Mouse (Mus musculus) Muller cell, postnatal 12 days (primary cell): ENCODE data around the gene Cox7a1.
A peak's percentile ranks its signal among the peaks of the same experiment; 100 is the strongest.
"Not testable (repeated sequence)": the region's sequence is repeated elsewhere in the genome, so short reads cannot be mapped to it uniquely, and the experiment has no call there.

Experiments
- DNase-seq: peaks from one replicate; pipeline ENCODE4 v3.0.0-alpha.2; 2015; ENCODE audit errors: inconsistent ontology term

The Cox7a1 gene

GRCm38 (mm10) chr7:30183879-30184289, at the start of gene Cox7a1:
Gene Cox7a1, plus strand, starts transcription at chr7:30184144.
- peak; percentile 94 for DNase-seq

- DNase-seq, result no peak
Measured at GRCm38 (mm10) chr7:30136826-30137225, 47.1 kb upstream of the Cox7a1 start.

DNA sequence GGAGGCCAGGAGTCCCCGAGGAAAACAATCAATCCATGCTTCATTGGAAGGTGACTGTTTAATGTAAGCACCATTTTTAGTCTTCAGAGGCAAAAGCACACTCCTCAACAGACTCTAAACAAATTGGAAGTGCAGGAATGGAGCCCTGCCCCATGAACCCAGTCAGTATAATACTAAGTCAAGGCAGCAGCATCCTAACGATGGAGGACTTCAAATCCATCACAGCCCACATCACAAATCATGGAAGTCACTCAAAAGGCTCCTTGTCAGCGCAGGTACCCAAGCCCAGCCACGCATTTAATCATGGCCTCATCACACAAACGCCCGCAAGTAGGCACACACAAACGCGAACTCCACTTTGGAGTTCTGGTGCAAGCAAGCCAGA, 40.8 kb upstream of the Cox7a1 start:
- no peak for DNase-seq

GRCm38 (mm10) chr7:30143555-30144209, 40.3 kb upstream of the Cox7a1 start:
- peak; percentile 82 for DNase-seq

DNA sequence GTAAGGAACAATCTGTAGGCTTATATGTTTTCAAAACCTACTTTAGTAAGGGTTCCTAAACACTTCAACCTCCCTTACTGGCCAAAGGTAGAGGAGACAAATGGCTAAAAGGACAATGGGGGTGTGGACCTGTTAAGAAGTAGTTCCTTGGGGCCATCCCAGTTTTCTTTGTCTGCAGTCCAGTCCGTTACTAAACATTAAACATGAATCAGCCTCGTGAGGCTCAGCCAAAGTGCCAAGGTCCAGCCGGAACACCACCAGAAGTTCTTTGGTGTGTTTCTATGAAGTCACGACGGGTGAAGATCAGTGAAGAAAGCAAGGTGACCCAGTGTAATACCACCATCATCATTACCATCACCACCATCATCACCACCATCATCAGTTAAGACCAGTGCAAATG, 36.9 kb upstream of the Cox7a1 start:
- no peak for DNase-seq

- DNase-seq, result no peak
Measured at GRCm38 (mm10) chr7:30154040-30154439, 29.9 kb upstream of the Cox7a1 start.

- no peak for DNase-seq
Measured at GRCm38 (mm10) chr7:30155507-30155906, 28.4 kb upstream of the Cox7a1 start.

DNA sequence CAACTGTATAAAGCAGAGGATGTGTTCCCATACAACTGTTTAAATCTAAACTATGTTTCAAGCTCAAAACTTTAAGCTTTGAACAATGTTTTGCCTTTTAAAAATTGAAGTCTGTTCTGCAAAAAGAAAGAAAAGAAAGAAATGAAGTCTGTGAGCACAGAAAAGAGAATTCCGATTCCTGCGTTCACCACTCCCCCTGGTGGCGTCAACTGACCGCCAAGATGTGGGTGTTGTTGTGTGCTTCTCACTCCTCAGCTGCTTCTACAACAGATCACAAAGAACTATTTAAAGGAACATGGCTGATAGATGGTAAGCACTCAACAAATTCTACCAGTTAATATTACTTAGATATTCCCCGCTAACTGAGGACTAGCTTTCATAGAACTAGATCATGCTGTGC, 20.8 kb upstream of the Cox7a1 start:
- no peak for DNase-seq

DNA sequence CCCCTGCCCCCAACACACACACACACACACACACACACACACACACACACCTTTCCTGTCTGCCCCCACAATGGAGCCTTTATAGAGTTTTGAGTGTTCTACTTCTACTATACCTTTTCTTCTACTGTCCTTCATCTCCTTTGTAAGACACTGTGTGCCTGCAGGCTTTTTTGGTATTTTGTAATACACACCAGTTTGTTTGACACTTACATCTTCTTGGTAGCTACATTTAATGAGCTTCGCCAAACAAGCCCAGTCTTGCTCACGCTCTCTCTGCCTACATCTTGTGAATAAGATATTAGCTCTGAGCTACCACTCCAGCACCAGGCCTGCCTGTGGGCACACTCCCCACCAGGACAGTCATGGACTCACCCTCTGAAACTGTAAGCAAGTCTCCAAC, 19.2 kb upstream of the Cox7a1 start:
- DNase-seq, result no peak

DNA sequence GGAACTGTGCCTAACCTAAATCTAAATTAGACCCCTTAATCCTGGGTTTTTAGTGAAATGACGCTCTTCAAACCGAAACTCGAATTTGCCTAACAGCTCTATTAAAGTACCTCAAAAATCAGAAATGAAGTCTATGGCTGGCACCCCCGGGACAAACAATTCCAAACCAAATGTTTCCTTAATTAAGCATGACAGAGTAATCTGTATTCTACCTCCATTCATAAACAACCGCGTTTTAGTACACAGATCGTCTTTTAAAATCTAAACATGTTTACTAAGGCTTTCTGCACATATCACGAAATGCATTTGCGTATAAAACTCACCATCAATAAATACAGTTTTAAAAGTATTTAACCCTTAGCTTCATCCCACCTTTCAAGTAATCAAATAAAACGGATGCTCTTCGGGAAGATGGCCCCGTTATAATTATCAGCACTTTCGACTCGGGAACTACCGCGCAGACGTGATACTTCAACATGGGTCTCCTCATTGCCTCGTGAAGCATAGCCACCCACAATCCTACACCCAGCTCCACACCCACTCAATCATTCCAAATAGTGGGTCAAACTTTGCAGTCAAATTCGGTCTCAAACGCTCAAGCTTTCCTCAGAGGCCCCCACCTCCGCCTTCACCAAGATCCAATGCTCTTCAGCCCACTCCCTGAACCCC, 14.9 kb upstream of the Cox7a1 start:
- no peak for DNase-seq

GRCm38 (mm10) chr7:30169583-30170282, 14.2 kb upstream of the Cox7a1 start, which contains the start of gene Zfp146:
Gene Zfp146, minus strand, starts transcription at chr7:30169750.
- peak; percentile 96 for DNase-seq

GRCm38 (mm10) chr7:30170283-30170951, 13.5 kb upstream of the Cox7a1 start:
- DNase-seq, result no peak

DNA sequence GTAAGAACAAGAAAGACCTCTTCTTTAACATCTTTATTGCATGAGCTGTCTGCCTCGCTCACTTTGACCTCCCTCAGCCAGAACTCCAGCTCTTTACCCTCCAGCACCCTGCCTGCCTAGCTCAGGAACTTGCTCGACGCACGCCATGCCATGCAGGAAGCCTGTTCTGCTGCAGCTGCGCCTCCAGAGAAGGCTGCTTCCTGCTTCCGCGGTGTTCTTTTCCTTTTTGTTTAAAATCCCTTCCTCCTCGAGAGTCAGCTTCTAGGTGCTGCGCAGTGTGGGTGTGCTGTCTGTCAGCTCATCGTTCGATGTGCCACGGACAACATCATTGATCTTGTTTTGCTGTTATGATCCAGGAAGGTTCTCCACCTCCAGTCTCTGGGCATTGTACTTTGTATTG, 7.5 kb upstream of the Cox7a1 start:
- no peak for DNase-seq

GRCm38 (mm10) chr7:30178256-30178655, 5.7 kb upstream of the Cox7a1 start:
- DNase-seq, result no peak

- DNase-seq, result peak; percentile 27
Measured at GRCm38 (mm10) chr7:30181308-30181707, 2.6 kb upstream of the Cox7a1 start.

- DNase-seq, result not testable (repeated sequence)
Measured at GRCm38 (mm10) chr7:30181929-30182328, 2.0 kb upstream of the Cox7a1 start.

DNA sequence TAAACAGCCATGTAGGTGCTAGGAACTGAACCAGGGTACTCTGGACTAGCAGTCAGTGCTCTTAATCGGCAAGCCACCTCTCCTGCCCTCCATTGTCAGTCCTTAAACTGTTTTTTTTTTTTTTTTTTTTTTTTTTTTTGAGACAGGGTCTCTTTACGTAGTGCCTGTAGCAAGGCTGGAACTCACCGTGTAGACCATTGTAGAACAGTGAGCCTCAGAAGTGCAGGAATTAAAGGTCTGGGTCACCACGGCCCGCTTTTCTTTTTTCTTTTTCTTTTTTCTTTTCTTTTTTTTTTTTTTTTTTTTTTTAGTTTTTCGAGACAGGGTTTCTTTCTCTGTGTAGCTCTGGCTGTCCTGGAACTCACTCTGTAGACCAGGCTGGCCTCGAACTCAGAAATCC, 755 bp upstream of the Cox7a1 start:
- DNase-seq, result not testable (repeated sequence)

- no peak for DNase-seq
Measured at GRCm38 (mm10) chr7:30184641-30185348, 851 bp downstream of the Cox7a1 start.

DNA sequence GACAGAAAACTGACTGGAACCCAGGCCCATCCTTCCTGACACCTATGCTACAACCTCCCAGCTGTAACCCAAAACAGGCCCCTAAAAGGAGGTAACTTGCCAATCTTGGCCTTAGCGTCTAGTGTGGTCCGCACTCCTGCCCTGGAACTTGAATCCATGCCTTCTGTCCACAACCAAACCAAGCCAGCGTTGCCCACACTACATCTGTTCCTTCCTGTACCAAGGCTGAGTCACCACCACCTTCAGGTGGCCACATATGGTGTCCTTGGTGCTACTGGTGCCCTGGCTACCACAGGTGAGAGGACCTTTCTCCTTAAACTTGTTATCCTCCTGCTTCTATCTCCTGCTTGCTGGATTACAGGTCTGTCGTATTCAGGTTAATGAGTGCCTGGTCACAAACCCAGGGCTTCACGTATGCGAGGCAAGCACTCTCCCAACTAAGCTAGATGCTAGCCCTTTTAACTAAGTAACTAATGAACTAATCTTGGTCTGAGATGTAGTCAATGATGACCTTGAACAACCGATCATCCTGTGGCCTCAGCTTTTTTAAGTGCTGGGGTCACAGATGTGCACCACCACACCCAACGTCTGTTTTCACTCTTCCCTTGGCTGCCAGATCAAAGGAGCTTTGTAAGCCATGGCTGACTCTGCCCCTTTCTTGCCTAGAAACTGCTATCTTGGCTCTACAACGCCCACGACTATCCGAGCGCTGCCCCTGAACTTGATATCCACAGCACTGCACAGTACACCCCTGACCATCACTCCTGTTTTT, 4.6 kb downstream of the Cox7a1 start:
- no peak for DNase-seq

DNA sequence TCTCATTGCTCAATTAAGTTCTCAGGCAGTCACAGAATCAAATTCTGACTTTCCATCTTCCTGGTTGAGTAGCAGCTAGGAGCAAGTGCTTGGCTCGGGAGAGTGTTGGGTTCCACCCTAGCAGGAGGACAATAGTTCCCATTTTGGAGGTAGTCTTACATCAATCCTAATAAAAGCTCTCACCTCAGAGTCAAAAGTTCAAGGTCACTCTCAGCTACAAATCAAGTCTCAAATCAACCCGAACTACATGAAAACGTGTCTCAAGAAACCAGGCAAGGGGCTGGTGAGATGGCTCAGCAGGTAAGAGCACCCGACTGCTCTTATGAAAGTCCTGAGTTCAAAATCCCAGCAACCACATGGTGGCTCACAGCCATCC, 5.2 kb downstream of the Cox7a1 start:
- no peak for DNase-seq

GRCm38 (mm10) chr7:30192088-30192487, 8.1 kb downstream of the Cox7a1 start:
- no peak for DNase-seq
